Mouse (Mus musculus): ENCODE measurements around the gene Cntnap4. TPM values are rescaled to one million over a fixed set of nuclear protein-coding genes. Genes with fewer than 3 reads are reported as not detected.

Gene Cntnap4
- polyA plus RNA-seq, 1 experiment from 2014 or later = 0.33 TPM

GRCm38 (mm10) chr8:112596023-112596776, 26.4 kb downstream of the Cntnap4 start:
- WGBS = 77% methylated on average over 15 of the region's 15 CpGs
- Histone ChIP-seq H3K9me3 (ENCODE audit: control insufficient read depth, low read length) (no peaks in the 10 kb centered on the region), H3K27ac (replicated peaks; ENCODE audit: low read depth, low read length) (no peak overlapping the region), H3K9ac (ENCODE audit: low read length) (no peak overlapping the region), H3K4me3 (ENCODE audit: low read depth, low read length) (no peak overlapping the region), H3K27me3 (ENCODE audit: control insufficient read depth, insufficient read depth, low read length) (no peaks in the 10 kb centered on the region), H3K36me3 (ENCODE audit: control insufficient read depth, insufficient read depth, low read length) (no peaks in the 10 kb centered on the region), H3K4me1 (ENCODE audit: control insufficient read depth, insufficient read depth, low read length) (no peaks in the 10 kb centered on the region), H3K4me2 (ENCODE audit: low read depth, severe bottlenecking) (no peak overlapping the region)
- ATAC-seq (ENCODE audit: insufficient number of reproducible peaks, low FRiP score, low TSS enrichment, low read depth) = no peak
- DNase-seq (ENCODE audit: low spot score) = no peak

DNA sequence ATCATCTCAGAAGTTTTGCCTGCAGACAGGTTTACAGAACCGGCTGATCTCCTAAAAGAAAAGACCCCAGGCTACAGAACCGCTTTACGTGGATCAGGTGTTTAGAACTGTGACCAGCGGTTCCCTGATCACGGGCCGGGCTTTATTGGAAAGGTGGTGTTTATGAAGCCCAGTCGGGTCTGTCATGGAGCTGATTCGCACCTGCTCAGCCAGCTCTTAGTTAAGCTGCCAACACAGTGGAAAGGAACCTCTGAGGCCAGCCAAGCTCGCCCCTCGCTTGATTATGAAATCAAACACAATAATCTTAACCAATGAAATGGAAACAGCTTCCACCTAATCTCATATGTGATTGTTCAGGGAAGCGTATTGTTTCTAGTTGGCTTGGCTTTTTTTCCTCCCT, 30.1 kb downstream of the Cntnap4 start:
- H3K27me3 ChIP-seq (ENCODE audit: control insufficient read depth, insufficient read depth, low read length) = no peaks in the 10 kb centered on the region
- no peaks in the 10 kb centered on the region for H3K4me1 ChIP-seq (ENCODE audit: control insufficient read depth, insufficient read depth, low read length)
- no peak overlapping the region for H3K4me3 ChIP-seq (ENCODE audit: low read depth, low read length)
- no peak for ATAC-seq (ENCODE audit: insufficient number of reproducible peaks, low FRiP score, low TSS enrichment, low read depth)
- H3K27ac ChIP-seq (replicated peaks; ENCODE audit: low read depth, low read length) = no peak overlapping the region
- H3K9me3 ChIP-seq (ENCODE audit: control insufficient read depth, low read length) = no peaks in the 10 kb centered on the region
- H3K36me3 ChIP-seq (ENCODE audit: control insufficient read depth, insufficient read depth, low read length) = no peaks in the 10 kb centered on the region
- no peak overlapping the region for H3K4me2 ChIP-seq (ENCODE audit: low read depth, severe bottlenecking)
- WGBS = 88% methylated on average over 11 of the region's 11 CpGs
- H3K9ac ChIP-seq (ENCODE audit: low read length) = no peak overlapping the region
- no peak for DNase-seq (ENCODE audit: low spot score)

- no peak overlapping the region for H3K9ac ChIP-seq (ENCODE audit: low read length)
- H3K4me3 ChIP-seq (ENCODE audit: low read depth, low read length) = no peak overlapping the region
- 94% methylated on average over 1 of the region's 1 CpGs for WGBS
- no peak overlapping the region for H3K27ac ChIP-seq (replicated peaks; ENCODE audit: low read depth, low read length)
- DNase-seq (ENCODE audit: low spot score) (no peak), ATAC-seq (ENCODE audit: insufficient number of reproducible peaks, low FRiP score, low TSS enrichment, low read depth) (no peak)
- no peaks in the 10 kb centered on the region for H3K4me1 ChIP-seq (ENCODE audit: control insufficient read depth, insufficient read depth, low read length)
- no peaks in the 10 kb centered on the region for H3K9me3 ChIP-seq (ENCODE audit: control insufficient read depth, low read length)
- no peaks in the 10 kb centered on the region for H3K36me3 ChIP-seq (ENCODE audit: control insufficient read depth, insufficient read depth, low read length)
- H3K4me2 ChIP-seq (ENCODE audit: low read depth, severe bottlenecking) = no peak overlapping the region
- H3K27me3 ChIP-seq (ENCODE audit: control insufficient read depth, insufficient read depth, low read length) = no peaks in the 10 kb centered on the region
Observed at GRCm38 (mm10) chr8:112601150-112601549, 31.3 kb downstream of the Cntnap4 start.

GRCm38 (mm10) chr8:112610121-112610520, 40.3 kb downstream of the Cntnap4 start:
- H3K36me3 ChIP-seq (ENCODE audit: control insufficient read depth, insufficient read depth, low read length) = no peaks in the 10 kb centered on the region
- no peaks in the 10 kb centered on the region for H3K4me1 ChIP-seq (ENCODE audit: control insufficient read depth, insufficient read depth, low read length)
- ATAC-seq (ENCODE audit: insufficient number of reproducible peaks, low FRiP score, low TSS enrichment, low read depth) (no peak), DNase-seq (ENCODE audit: low spot score) (no peak)
- 81% methylated on average over 6 of the region's 6 CpGs for WGBS
- H3K4me2 ChIP-seq (ENCODE audit: low read depth, severe bottlenecking) = no peak overlapping the region
- H3K27me3 ChIP-seq (ENCODE audit: control insufficient read depth, insufficient read depth, low read length) = no peaks in the 10 kb centered on the region
- no peak overlapping the region for H3K4me3 ChIP-seq (ENCODE audit: low read depth, low read length)
- H3K9ac ChIP-seq (ENCODE audit: low read length) = no peak overlapping the region
- no peak overlapping the region for H3K27ac ChIP-seq (replicated peaks; ENCODE audit: low read depth, low read length)
- H3K9me3 ChIP-seq (ENCODE audit: control insufficient read depth, low read length) = no peaks in the 10 kb centered on the region

DNA sequence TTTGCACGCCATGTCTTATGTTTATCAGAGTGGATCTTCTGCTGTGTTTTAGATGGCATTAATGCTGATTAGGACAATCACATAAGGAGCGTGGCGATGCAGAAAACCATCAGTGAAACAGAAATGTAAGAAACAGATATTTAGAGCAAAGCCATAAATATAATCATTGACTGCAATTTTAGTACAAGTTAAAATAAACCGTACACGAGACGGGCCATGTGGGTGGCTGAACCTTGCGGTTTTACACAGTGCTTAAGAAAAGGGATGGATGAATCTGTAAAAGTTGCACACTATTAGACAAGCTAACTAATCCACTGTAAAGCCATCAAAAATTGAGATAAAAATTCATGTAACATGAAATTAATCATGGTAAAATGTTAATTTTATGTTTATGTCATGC, 58.9 kb downstream of the Cntnap4 start:
- no peak overlapping the region for H3K4me2 ChIP-seq (ENCODE audit: low read depth, severe bottlenecking)
- H3K9me3 ChIP-seq (ENCODE audit: control insufficient read depth, low read length) = no peaks in the 10 kb centered on the region
- no peak overlapping the region for H3K4me3 ChIP-seq (ENCODE audit: low read depth, low read length)
- H3K36me3 ChIP-seq (ENCODE audit: control insufficient read depth, insufficient read depth, low read length) = no peaks in the 10 kb centered on the region
- WGBS = 92% methylated on average over 7 of the region's 7 CpGs
- no peaks in the 10 kb centered on the region for H3K4me1 ChIP-seq (ENCODE audit: control insufficient read depth, insufficient read depth, low read length)
- H3K27me3 ChIP-seq (ENCODE audit: control insufficient read depth, insufficient read depth, low read length) = no peaks in the 10 kb centered on the region
- H3K9ac ChIP-seq (ENCODE audit: low read length) = no peak overlapping the region
- H3K27ac ChIP-seq (replicated peaks; ENCODE audit: low read depth, low read length) = no peak overlapping the region
- no peak for DNase-seq (ENCODE audit: low spot score)
- ATAC-seq (ENCODE audit: insufficient number of reproducible peaks, low FRiP score, low TSS enrichment, low read depth) = no peak

GRCm38 (mm10) chr8:112652657-112653056, 82.8 kb downstream of the Cntnap4 start:
- Histone ChIP-seq H3K36me3 (ENCODE audit: control insufficient read depth, insufficient read depth, low read length) (no peaks in the 10 kb centered on the region), H3K27me3 (ENCODE audit: control insufficient read depth, insufficient read depth, low read length) (no peaks in the 10 kb centered on the region), H3K9ac (ENCODE audit: low read length) (no peak overlapping the region), H3K4me2 (ENCODE audit: low read depth, severe bottlenecking) (no peak overlapping the region), H3K9me3 (ENCODE audit: control insufficient read depth, low read length) (no peaks in the 10 kb centered on the region), H3K4me3 (ENCODE audit: low read depth, low read length) (no peak overlapping the region), H3K27ac (replicated peaks; ENCODE audit: low read depth, low read length) (no peak overlapping the region), H3K4me1 (ENCODE audit: control insufficient read depth, insufficient read depth, low read length) (no peaks in the 10 kb centered on the region)
- no peak for DNase-seq (ENCODE audit: low spot score)
- WGBS = 89% methylated on average over 4 of the region's 4 CpGs
- no peak for ATAC-seq (ENCODE audit: insufficient number of reproducible peaks, low FRiP score, low TSS enrichment, low read depth)

GRCm38 (mm10) chr8:112653276-112653675, 83.4 kb downstream of the Cntnap4 start:
- ATAC-seq (ENCODE audit: insufficient number of reproducible peaks, low FRiP score, low TSS enrichment, low read depth) (no peak), DNase-seq (ENCODE audit: low spot score) (no peak)
- Histone ChIP-seq H3K27ac (replicated peaks; ENCODE audit: low read depth, low read length) (no peak overlapping the region), H3K4me2 (ENCODE audit: low read depth, severe bottlenecking) (no peak overlapping the region), H3K36me3 (ENCODE audit: control insufficient read depth, insufficient read depth, low read length) (no peaks in the 10 kb centered on the region), H3K4me3 (ENCODE audit: low read depth, low read length) (no peak overlapping the region), H3K27me3 (ENCODE audit: control insufficient read depth, insufficient read depth, low read length) (no peaks in the 10 kb centered on the region), H3K9me3 (ENCODE audit: control insufficient read depth, low read length) (no peaks in the 10 kb centered on the region), H3K4me1 (ENCODE audit: control insufficient read depth, insufficient read depth, low read length) (no peaks in the 10 kb centered on the region), H3K9ac (ENCODE audit: low read length) (no peak overlapping the region)
- 97% methylated on average over 1 of the region's 1 CpGs for WGBS

DNA sequence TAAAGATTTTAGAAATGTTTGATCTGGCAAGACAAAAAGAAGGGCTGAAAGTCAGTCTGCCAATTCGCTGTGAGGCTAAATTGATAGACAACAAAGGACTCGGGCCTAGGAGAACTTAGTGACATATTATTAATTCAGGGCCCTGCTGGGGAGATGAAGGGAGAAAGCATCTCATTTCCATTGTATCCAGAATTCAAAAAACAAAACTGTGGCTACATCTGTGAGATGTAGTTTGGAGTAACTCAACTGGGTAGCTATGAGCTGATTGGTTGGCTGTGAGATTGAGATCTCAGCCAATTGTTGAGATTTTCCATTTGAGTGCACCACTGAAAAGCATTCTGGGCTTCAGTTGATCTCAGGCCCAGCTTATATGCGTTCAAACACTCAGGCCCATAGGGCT, 84.2 kb downstream of the Cntnap4 start:
- 85% methylated on average over 3 of the region's 3 CpGs for WGBS
- ATAC-seq (ENCODE audit: insufficient number of reproducible peaks, low FRiP score, low TSS enrichment, low read depth) = no peak

GRCm38 (mm10) chr8:112664067-112664466, 94.2 kb downstream of the Cntnap4 start:
- Histone ChIP-seq H3K9ac (ENCODE audit: low read length) (no peak overlapping the region), H3K36me3 (ENCODE audit: control insufficient read depth, insufficient read depth, low read length) (no peaks in the 10 kb centered on the region), H3K9me3 (ENCODE audit: control insufficient read depth, low read length) (no peaks in the 10 kb centered on the region), H3K4me1 (ENCODE audit: control insufficient read depth, insufficient read depth, low read length) (no peaks in the 10 kb centered on the region), H3K27me3 (ENCODE audit: control insufficient read depth, insufficient read depth, low read length) (no peaks in the 10 kb centered on the region), H3K4me3 (ENCODE audit: low read depth, low read length) (no peak overlapping the region), H3K4me2 (ENCODE audit: low read depth, severe bottlenecking) (no peak overlapping the region), H3K27ac (replicated peaks; ENCODE audit: low read depth, low read length) (peak overlapping the region; percentile 14; the same call in 1 of the 2 replicates)
- WGBS = 35% methylated on average over 3 of the region's 3 CpGs
- no peak for ATAC-seq (ENCODE audit: insufficient number of reproducible peaks, low FRiP score, low TSS enrichment, low read depth)
- DNase-seq (ENCODE audit: low spot score) = no peak

More for the DNA sequence above, 84.2 kb downstream of the Cntnap4 start:
- no peak overlapping the region for H3K4me3 ChIP-seq (ENCODE audit: low read depth, low read length)
- H3K27me3 ChIP-seq (ENCODE audit: control insufficient read depth, insufficient read depth, low read length) = no peaks in the 10 kb centered on the region
- H3K4me1 ChIP-seq (ENCODE audit: control insufficient read depth, insufficient read depth, low read length) = no peaks in the 10 kb centered on the region
- no peak overlapping the region for H3K9ac ChIP-seq (ENCODE audit: low read length)
- no peak overlapping the region for H3K27ac ChIP-seq (replicated peaks; ENCODE audit: low read depth, low read length)
- no peak overlapping the region for H3K4me2 ChIP-seq (ENCODE audit: low read depth, severe bottlenecking)
- H3K36me3 ChIP-seq (ENCODE audit: control insufficient read depth, insufficient read depth, low read length) = no peaks in the 10 kb centered on the region
- H3K9me3 ChIP-seq (ENCODE audit: control insufficient read depth, low read length) = no peaks in the 10 kb centered on the region
- no peak for DNase-seq (ENCODE audit: low spot score)
